Mouse (Mus musculus) neural tube, embryonic 11.5 days (tissue): ENCODE results near the gene Apopt1. TPM values are rescaled to one million over a fixed set of nuclear protein-coding genes. Genes with fewer than 3 reads are reported as not detected.

Experiments
- ATAC-seq: fragments of 200-750 bp; cut with Nextera tagmentation; 2 replicates; pipeline ENCODE4 v1.8.0; 2017; ENCODE audit warnings: moderate number of reproducible peaks, mild to moderate bottlenecking, moderate TSS enrichment, moderate library complexity; ENCODE audit not compliant: insufficient read depth, low FRiP score, low TSS enrichment
- DNase-seq: peaks from one replicate; pipeline ENCODE4 v3.0.0-alpha.2; 2015; ENCODE audit warnings: low spot score
- H3K27ac ChIP-seq: fragments of 300-500 bp; sonication (generic); 2 replicates; pipeline ENCODE4 v1.5.1; 2014; ENCODE audit warnings: low read depth, mild to moderate bottlenecking, low read length
- H3K27me3 ChIP-seq: fragments of 300-500 bp; sonication (generic); 2 replicates; pipeline ENCODE4 v1.6.1; 2014; ENCODE audit warnings: mild to moderate bottlenecking, low read length, mixed read lengths; ENCODE audit not compliant: control insufficient read depth, insufficient read depth
- H3K36me3 ChIP-seq: fragments of 300-500 bp; sonication (generic); 2 replicates; pipeline ENCODE4 v1.6.1; 2014; ENCODE audit warnings: mild to moderate bottlenecking, low read length, moderate library complexity, mixed read lengths; ENCODE audit not compliant: control insufficient read depth, insufficient read depth
- H3K4me1 ChIP-seq: fragments of 300-500 bp; sonication (generic); 2 replicates; pipeline ENCODE4 v1.6.1; 2014; ENCODE audit warnings: low read length, mixed read lengths; ENCODE audit not compliant: control insufficient read depth, insufficient read depth
- H3K4me2 ChIP-seq: fragments of 300-500 bp; sonication (generic); 2 replicates; pipeline ENCODE4 v1.6.1; 2014; ENCODE audit warnings: low read depth, mild to moderate bottlenecking, moderate library complexity
- H3K4me3 ChIP-seq: fragments of 300-500 bp; sonication (generic); 2 replicates; pipeline ENCODE4 v1.5.1; 2014; ENCODE audit warnings: low read depth, low read length
- H3K9ac ChIP-seq: fragments of 300-500 bp; sonication (generic); 2 replicates; pipeline ENCODE4 v1.6.1; 2014; ENCODE audit warnings: mild to moderate bottlenecking, low read length
- H3K9me3 ChIP-seq: fragments of 300-500 bp; sonication (generic); 2 replicates; pipeline ENCODE4 v1.6.1; 2016; ENCODE audit warnings: low read length; ENCODE audit not compliant: control insufficient read depth
- WGBS: fragments of 180-500 bp; shearing (Covaris S2); extraction: QIAGEN DNeasy Blood & Tissue Kit; methylation state at CpG from one replicate; pipeline ENCODE4 v1.1.7; 2014; 5-methylcytosine and 5-hydroxymethylcytosine counted together
- polyA plus RNA-seq: library from polyadenylated mRNA; unstranded; fragments of >200 nt; fragmentation: Nextera tagmentation; extraction: Ambion mirVana; gene quantifications from 2 replicates; pipeline ENCODE4 v1.2.1, GENCODE M21; 2014

Apopt1 gene
- polyA plus RNA-seq, 1 experiment from 2014 or later = 53.4 TPM

GRCm38 (mm10) chr12:111697708-111698107 lies 15.4 kb upstream of the Apopt1 start:
- H3K4me1 ChIP-seq = peaks cover 33% of the 10 kb centered on the region
- 73% methylated on average over 4 of the region's 4 CpGs for WGBS

GRCm38 (mm10) chr12:111698346-111698913 lies 14.6 kb upstream of the Apopt1 start:
- H3K9ac ChIP-seq = no peak overlapping the region

More at GRCm38 (mm10) chr12:111697708-111698107, 15.4 kb upstream of the Apopt1 start:
- Histone ChIP-seq H3K4me3 (no peak overlapping the region), H3K9ac (no peak overlapping the region), H3K36me3 (no peaks in the 10 kb centered on the region), H3K4me2 (no peak overlapping the region), H3K27me3 (no peaks in the 10 kb centered on the region), H3K27ac (no peak overlapping the region), H3K9me3 (no peaks in the 10 kb centered on the region)
- no peak for DNase-seq
- ATAC-seq = no peak

GRCm38 (mm10) chr12:111699542-111699941 lies 13.5 kb upstream of the Apopt1 start:
- Histone ChIP-seq H3K4me2 (no peak overlapping the region), H3K27me3 (no peaks in the 10 kb centered on the region), H3K36me3 (no peaks in the 10 kb centered on the region), H3K9me3 (no peaks in the 10 kb centered on the region), H3K4me3 (no peak overlapping the region), H3K4me1 (peaks cover 15% of the 10 kb centered on the region), H3K9ac (no peak overlapping the region), H3K27ac (no peak overlapping the region)
- WGBS = 92% methylated on average over 4 of the region's 4 CpGs
- DNase-seq = no peak
- no peak for ATAC-seq

More at GRCm38 (mm10) chr12:111698346-111698913, 14.6 kb upstream of the Apopt1 start:
- no peak for ATAC-seq
- H3K4me3 ChIP-seq = no peak overlapping the region
- H3K36me3 ChIP-seq = no peaks in the 10 kb centered on the region
- WGBS = 71% methylated on average over 6 of the region's 6 CpGs
- H3K4me2 ChIP-seq = no peak overlapping the region
- no peak overlapping the region for H3K27ac ChIP-seq
- H3K4me1 ChIP-seq = peaks cover 26% of the 10 kb centered on the region
- DNase-seq = no peak
- H3K27me3 ChIP-seq = no peaks in the 10 kb centered on the region
- H3K9me3 ChIP-seq = no peaks in the 10 kb centered on the region

GRCm38 (mm10) chr12:111700920-111701458 lies 12.1 kb upstream of the Apopt1 start:
- H3K4me3 ChIP-seq = no peak overlapping the region
- peaks cover 1% of the 10 kb centered on the region for H3K4me1 ChIP-seq
- ATAC-seq (no peak), DNase-seq (peak; percentile 9)
- no peaks in the 10 kb centered on the region for H3K9me3 ChIP-seq
- H3K9ac ChIP-seq = 0 out of 2 replicates have a peak overlapping the region, but pooled peaks have one; percentile 3
- 69% methylated on average over 9 of the region's 9 CpGs for WGBS
- H3K36me3 ChIP-seq = no peaks in the 10 kb centered on the region
- no peak overlapping the region for H3K27ac ChIP-seq
- H3K4me2 ChIP-seq = no peak overlapping the region
- no peaks in the 10 kb centered on the region for H3K27me3 ChIP-seq

DNA sequence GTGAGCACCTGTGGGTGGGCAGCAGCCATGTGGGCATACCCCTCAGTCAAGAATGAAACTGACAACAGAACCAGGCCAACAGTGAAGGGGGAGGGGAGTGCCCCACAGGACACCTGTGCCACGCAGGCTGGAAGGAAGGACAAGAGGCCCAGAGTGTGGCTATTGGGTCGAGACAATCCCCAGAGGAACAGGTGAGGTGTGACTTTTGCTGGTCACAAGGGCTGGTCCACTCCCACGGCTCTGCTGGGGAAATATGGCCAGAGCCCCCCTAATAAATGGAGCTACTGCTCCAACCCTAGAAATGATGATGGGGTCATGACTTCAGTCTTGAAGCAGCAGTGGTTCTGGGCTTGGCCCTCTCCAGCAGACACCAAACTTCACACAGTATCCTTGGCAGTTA lies 9.8 kb upstream of the Apopt1 start:
- Histone ChIP-seq H3K4me1 (no peaks in the 10 kb centered on the region), H3K4me2 (no peak overlapping the region), H3K4me3 (no peak overlapping the region), H3K27me3 (no peaks in the 10 kb centered on the region), H3K27ac (no peak overlapping the region), H3K36me3 (peaks cover 4% of the 10 kb centered on the region; the same call in 1 of the 2 replicates), H3K9me3 (no peaks in the 10 kb centered on the region), H3K9ac (no peak overlapping the region)
- WGBS = 81% methylated on average over 3 of the region's 3 CpGs
- DNase-seq (no peak), ATAC-seq (no peak)

DNA sequence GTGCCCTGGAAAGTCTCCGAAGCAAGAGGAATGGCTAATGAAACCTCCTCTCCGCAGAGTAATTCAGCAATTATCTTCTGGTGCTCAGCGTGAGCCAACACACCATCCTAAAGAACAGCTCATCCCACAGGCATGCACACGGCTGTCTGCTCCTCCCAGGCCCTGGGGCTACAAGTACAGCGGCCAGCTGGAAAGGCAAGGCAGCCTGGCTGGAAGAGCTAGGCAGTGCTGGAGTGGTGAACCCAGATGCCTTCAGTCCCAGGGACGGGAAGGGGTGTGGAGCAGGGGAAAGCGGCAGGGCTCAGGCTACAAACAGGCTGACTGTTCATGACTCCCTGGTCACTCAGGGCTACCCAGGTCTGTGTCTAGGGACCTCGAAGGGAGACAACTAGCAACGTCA lies 8.5 kb upstream of the Apopt1 start:
- Histone ChIP-seq H3K27ac (no peak overlapping the region), H3K9ac (no peak overlapping the region), H3K27me3 (no peaks in the 10 kb centered on the region), H3K4me2 (no peak overlapping the region), H3K9me3 (no peaks in the 10 kb centered on the region), H3K4me3 (no peak overlapping the region), H3K4me1 (no peaks in the 10 kb centered on the region), H3K36me3 (peaks cover 4% of the 10 kb centered on the region; the same call in 1 of the 2 replicates)
- DNase-seq = peak; percentile 36
- no peak for ATAC-seq
- WGBS = 50% methylated on average over 9 of the region's 9 CpGs

GRCm38 (mm10) chr12:111705186-111705973 lies 7.7 kb upstream of the Apopt1 start:
- no peaks in the 10 kb centered on the region for H3K27me3 ChIP-seq
- no peak overlapping the region for H3K4me2 ChIP-seq
- no peaks in the 10 kb centered on the region for H3K9me3 ChIP-seq
- DNase-seq (no peak), ATAC-seq (no peak)
- H3K27ac ChIP-seq = no peak overlapping the region
- 85% methylated on average over 15 of the region's 15 CpGs for WGBS
- no peak overlapping the region for H3K9ac ChIP-seq
- H3K36me3 ChIP-seq = peaks cover 8% of the 10 kb centered on the region
- no peak overlapping the region for H3K4me3 ChIP-seq
- H3K4me1 ChIP-seq = no peaks in the 10 kb centered on the region

DNA sequence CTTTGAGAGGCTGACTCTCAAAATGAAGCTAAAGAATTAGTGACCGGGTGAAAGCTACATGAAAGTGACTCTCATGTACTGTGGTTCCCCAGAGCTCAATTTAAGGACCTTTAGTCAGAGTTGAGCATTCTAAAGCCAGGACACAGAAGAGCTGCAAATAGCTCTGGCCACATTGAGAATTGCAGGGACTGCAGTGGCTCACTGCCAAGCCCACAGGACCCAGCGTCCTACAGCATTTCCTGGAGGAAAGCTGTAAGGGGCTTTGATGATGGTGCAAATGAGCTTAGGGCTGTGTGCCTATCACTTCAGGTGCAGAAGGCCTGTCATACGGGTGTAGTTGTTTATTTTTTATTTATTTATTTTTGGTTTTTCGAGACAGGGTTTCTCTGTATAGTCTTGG lies 4.9 kb upstream of the Apopt1 start:
- 91% methylated on average over 4 of the region's 4 CpGs for WGBS
- Histone ChIP-seq H3K4me1 (peaks cover 7% of the 10 kb centered on the region), H3K36me3 (peaks cover 13% of the 10 kb centered on the region), H3K9me3 (no peaks in the 10 kb centered on the region), H3K4me2 (no peak overlapping the region), H3K9ac (no peak overlapping the region), H3K27me3 (no peaks in the 10 kb centered on the region), H3K27ac (no peak overlapping the region), H3K4me3 (no peak overlapping the region)
- ATAC-seq = no peak
- DNase-seq = no peak
